Mouse (Mus musculus) layer of hippocampus, postnatal 10 days (tissue): ENCODE data around the gene Rasl2-9. TPM values are rescaled to one million over a fixed set of nuclear protein-coding genes. Genes with fewer than 3 reads are reported as not detected.
"Not testable (repeated sequence)": the region's sequence is repeated elsewhere in the genome, so short reads cannot be mapped to it uniquely, and the experiment has no call there.

ENCODE experiments used
- DNase-seq, 2 experiments: peaks; one replicate each; pipeline ENCODE4 v3.0.0; 2021; ENCODE audit warnings: low spot score in 2 of 2
- microRNA-seq, 2 experiments: library from miRNA; unstranded; fragments of <30 nt; microRNA quantifications; one replicate each; pipeline ENCODE4 v1.2.0; 2021
- total RNA-seq, 2 experiments: library from RNA; stranded (reverse); gene quantifications; 2 replicates each; pipeline ENCODE4 v1.2.3; 2021

Rasl2-9 gene
- total RNA-seq, 2 experiments from 2014 or later = not detected

DNA sequence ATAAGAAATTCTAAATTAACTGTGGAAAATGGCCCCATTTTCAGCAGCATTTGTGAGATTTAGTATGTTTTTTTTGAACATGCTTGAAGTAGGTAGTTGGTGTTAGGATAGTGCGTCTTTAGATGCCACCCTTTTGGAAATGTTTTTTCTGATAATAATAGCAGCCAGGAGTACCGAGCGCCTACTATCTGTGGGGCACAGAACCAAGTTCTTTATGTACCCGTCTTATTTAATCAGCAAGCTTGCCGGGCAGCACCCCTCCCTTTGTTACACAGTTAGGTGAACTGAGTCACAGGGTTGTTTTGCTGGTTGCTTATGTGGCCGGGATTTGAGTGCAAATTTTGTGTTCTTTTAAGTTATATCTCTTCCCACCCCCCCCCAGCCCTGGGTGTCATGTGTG is 44.5 kb downstream of the Rasl2-9 start:
- DNase-seq = no peak

DNA sequence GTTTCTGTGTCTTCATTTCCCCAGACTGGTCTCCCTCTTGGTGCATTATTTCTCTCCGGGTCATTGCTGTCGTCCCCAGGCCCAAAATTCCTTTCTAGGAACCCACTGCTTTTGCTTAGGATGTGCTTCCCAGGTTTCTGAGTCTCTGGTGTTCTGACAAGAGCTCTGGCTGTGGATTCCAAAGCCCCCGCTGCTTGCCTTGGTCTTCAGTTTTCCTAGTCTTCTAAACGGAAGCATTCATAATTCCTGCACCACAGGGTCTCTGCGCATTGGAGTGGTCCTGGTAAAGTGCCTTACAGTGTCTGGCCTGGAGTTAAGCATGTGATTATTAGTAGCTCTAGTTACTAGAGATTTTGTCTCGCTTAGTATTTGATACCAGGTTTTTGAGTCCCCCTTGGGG is 44.9 kb downstream of the Rasl2-9 start:
- no peak for DNase-seq

DNA sequence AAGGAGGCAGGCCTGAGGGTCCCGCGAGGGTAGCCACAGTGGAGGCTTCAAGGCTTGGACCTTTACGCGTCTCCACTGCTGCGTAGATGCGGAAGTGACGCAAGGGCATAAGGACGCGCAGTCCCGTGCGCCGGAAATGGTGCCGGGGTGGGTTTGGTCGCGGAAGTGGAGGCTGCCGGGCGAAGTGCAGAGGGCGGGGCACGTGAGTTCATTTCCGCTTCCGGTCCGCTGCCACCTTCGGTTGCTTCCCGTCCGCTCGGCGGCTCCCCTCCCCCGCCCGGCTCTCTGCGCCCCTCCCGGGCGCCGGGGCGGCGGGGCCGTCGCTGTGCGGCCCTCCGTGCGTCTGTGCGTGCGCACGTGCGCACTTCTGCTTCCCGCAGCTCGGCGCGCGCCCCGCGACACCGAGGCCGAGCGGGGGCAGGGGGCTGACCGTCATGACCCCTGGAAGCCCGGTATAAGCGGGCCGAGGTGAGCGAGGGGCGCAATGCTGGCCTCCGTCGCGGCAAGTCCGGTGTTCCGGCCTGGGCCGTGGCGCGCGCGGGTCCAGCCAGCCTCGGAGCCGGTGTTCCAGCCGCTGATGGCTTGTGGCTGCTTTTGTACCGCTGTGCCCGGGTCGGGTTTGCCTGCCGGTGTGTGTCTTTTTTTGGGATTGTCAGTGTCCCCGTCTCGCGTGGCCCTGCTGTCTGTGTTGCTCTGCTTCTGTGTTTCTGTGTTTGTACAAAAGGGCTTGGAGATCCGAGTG is 45.6 kb downstream of the Rasl2-9 start, which contains the start of gene Epn1:
Gene Epn1 (plus strand): TSS at position 226 of the 742 bp plus-strand sequence.
- DNase-seq = peak; percentile 95 to 97

DNA sequence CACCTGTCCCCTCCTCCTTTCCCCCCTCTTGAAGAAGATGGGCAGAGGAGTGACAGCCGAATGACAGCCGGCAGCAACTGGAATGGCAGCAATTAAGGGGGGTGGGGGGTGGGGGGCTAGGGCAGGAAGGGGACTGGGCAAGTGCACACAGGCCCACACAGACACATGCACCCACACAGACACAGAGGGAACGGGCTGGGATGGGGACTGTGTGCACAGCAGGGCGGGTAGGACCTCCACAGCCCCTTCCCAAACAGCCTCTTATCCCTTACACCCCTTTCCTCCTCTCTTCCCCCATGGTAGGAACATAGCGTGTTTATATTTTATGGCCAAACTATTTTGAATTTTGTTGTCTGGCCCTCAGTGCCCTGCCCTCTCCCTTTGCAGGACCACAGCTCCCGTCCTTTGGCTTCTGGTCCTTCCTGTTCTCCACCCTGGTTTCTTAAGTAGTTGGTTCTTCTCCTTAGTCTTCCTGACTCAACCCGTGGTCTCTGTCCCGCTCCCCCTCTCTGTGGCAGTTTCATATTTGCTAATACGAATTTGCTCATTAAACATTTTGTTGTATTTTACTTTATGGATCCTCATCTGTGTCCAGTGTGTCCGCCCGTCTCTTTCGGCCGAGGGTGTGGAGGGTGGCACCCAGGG is 46.3 kb downstream of the Rasl2-9 start:
- not testable (repeated sequence) for DNase-seq

DNA sequence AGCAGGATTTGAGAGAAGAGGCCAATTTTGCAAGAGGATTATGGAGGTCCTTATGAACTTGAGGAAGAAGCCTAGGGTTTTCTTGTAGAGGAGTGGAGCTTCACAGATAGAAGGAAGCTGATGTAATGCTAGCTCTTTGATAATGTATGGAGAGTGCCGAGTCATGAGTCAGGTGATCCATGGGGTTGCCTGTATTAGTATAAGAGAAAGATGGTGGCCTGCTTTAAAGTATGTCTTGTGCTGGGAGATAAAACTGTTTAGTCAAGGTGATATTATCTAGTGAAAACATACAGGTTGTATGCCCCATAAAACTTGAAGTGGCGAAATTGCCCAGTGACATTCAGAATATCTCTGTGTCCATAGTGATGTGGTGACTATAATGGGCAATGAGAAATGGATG is 48.8 kb downstream of the Rasl2-9 start:
- no peak for DNase-seq

DNA sequence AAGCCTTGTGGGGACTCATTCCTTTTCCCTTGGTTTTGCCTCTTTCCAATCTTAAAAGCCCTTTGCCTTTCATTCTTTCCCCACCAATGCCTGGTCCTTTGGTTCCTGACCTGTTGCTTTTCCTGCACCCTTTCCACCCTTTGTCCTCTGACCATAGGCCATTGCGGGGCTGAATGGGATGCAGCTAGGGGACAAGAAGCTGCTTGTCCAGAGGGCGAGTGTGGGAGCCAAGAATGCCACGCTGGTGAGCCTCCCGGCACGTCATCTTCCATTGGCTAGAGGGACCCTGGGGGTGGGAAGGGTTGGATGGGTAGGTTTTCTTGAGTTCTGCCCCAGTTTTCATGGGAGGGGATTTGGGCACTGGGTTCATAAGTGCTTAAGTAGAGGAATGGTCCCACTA is 50.8 kb downstream of the Rasl2-9 start:
- DNase-seq = no peak

Small RNAs within 50 kb of the gene (microRNA-seq; reads per million reads assigned to microRNA genes)
- gene Gm26217 = 0 reads per million in 2 experiments

Other genes with a start within 250 kb of the Rasl2-9 start
- gene Isoc2a, start 248.8 kb downstream of the Rasl2-9 start, total RNA-seq = 1 to 10 TPM; 7.2 to 8.2 TPM
- gene Gm36210, start 219.4 kb downstream of the Rasl2-9 start, total RNA-seq = under 1 TPM in 1 of 2 experiments, not detected in 1; 0.45 TPM
- 10 to 100 TPM; 14.3 TPM for gene Zfp628, start 210.7 kb downstream of the Rasl2-9 start, total RNA-seq
- 10 to 100 TPM; 57.9 to 67.4 TPM for gene Nat14, start 203.9 kb downstream of the Rasl2-9 start, total RNA-seq
- 1 to 10 TPM; 2.9 to 3.0 TPM for gene Ssc5d, start 200.2 kb downstream of the Rasl2-9 start, total RNA-seq
- gene Sbk2, start 161.5 kb downstream of the Rasl2-9 start, total RNA-seq = not detected
- under 1 TPM; 0.40 to 0.57 TPM for gene Sbk3, start 154.8 kb downstream of the Rasl2-9 start, total RNA-seq
- gene Zfp579, start 129.8 kb downstream of the Rasl2-9 start, total RNA-seq = 10 to 100 TPM; 38.2 to 46.0 TPM
- gene Zfp524, start 111.5 kb downstream of the Rasl2-9 start, total RNA-seq = 1 to 10 TPM; 4.5 TPM
- 10 to 100 TPM; 22.2 to 23.4 TPM for gene Fiz1, start 111.3 kb downstream of the Rasl2-9 start, total RNA-seq
- not detected for gene Gm44973, start 110.5 kb downstream of the Rasl2-9 start, total RNA-seq
- 10 to 100 TPM; 36.4 TPM for gene Zfp865, start 105.6 kb downstream of the Rasl2-9 start, total RNA-seq
- gene Ccdc106, start 105.4 kb downstream of the Rasl2-9 start, total RNA-seq = 10 to 100 TPM; 59.9 to 60.2 TPM
- gene 4632433K11Rik, start 91.8 kb downstream of the Rasl2-9 start, total RNA-seq = not detected
- 1 to 10 TPM; 5.4 to 5.8 TPM for gene Zfp784, start 87.5 kb downstream of the Rasl2-9 start, total RNA-seq
- 10 to 100 TPM; 74.9 to 80.4 TPM for gene Zfp580, start 74.4 kb downstream of the Rasl2-9 start, total RNA-seq
- gene U2af2, start 63.8 kb downstream of the Rasl2-9 start, total RNA-seq = 100 to 1,000 TPM; 174 to 184 TPM
- 100 to 1,000 TPM; 402 to 408 TPM for gene Epn1, start 45.7 kb downstream of the Rasl2-9 start, total RNA-seq
- gene Rfpl4, start 9.0 kb downstream of the Rasl2-9 start, total RNA-seq = not detected
- gene Vmn1r55, start 23.7 kb upstream of the Rasl2-9 start, total RNA-seq = not detected
- gene Vmn1r56, start 70.8 kb upstream of the Rasl2-9 start, total RNA-seq = not detected
- gene Vmn1r57, start 92.5 kb upstream of the Rasl2-9 start, total RNA-seq = not detected
- not detected for gene Gm5065, start 224.6 kb upstream of the Rasl2-9 start, total RNA-seq
- gene Nlrp2, start 225.1 kb upstream of the Rasl2-9 start, total RNA-seq = not detected